Mouse (Mus musculus) liver, adult 2 months (tissue): ENCODE results near the gene Gm26727.

Experiments
- CTCF ChIP-seq: fragments of 200-500 bp; IDR thresholded peaks from 2 replicates; pipeline ENCODE4 v1.5.1; 2011; ENCODE audit warnings: low read depth, low read length, control low read depth
- POLR2A ChIP-seq: fragments of 200-500 bp; IDR thresholded peaks from 2 replicates; pipeline ENCODE4 v1.6.1; 2011; ENCODE audit warnings: low read length, control low read depth; ENCODE audit not compliant: insufficient read depth; ENCODE audit errors: extremely low read depth

- TF ChIP-seq CTCF (no peak), POLR2A (no peak)
These were observed 10.2 kb downstream of the Gm26727 start for GRCm38 (mm10) chr2:67422799-67423198.
